Mouse (Mus musculus): ENCODE measurements around the gene Rgma. TPM values are rescaled to one million over a fixed set of nuclear protein-coding genes. Genes with fewer than 3 reads are reported as not detected.

Rgma gene
- polyA plus RNA-seq, 1 experiment from 2014 or later, result 40.5 TPM

- WGBS, result 89% methylated on average over 2 of the region's 2 CpGs
- H3K4me2 ChIP-seq (ENCODE audit: low read depth, low read length, severe bottlenecking), result no peak overlapping the region
- H3K9ac ChIP-seq (ENCODE audit: low read length), result no peak overlapping the region
- DNase-seq (ENCODE audit: low spot score), result no peak
- no peaks in the 10 kb centered on the region for H3K27me3 ChIP-seq (ENCODE audit: control insufficient read depth, insufficient read depth, low read length)
- no peak for ATAC-seq (replicated peaks; ENCODE audit: low FRiP score)
- H3K27ac ChIP-seq (ENCODE audit: low read depth, low read length), result no peak overlapping the region
- peaks cover 8% of the 10 kb centered on the region; the same call in 1 of the 2 replicates for H3K4me1 ChIP-seq (replicated peaks; ENCODE audit: control insufficient read depth, insufficient read depth, low read length)
- no peaks in the 10 kb centered on the region for H3K9me3 ChIP-seq (ENCODE audit: control insufficient read depth, low read length)
- no peak overlapping the region for H3K4me3 ChIP-seq (ENCODE audit: low read depth, low read length)
- H3K36me3 ChIP-seq (ENCODE audit: control insufficient read depth, insufficient read depth, low read length), result no peaks in the 10 kb centered on the region
These were observed 17.7 kb upstream of the Rgma start for GRCm38 (mm10) chr7:73357626-73358025.

- no peak for DNase-seq (ENCODE audit: low spot score)
- Histone ChIP-seq H3K4me2 (ENCODE audit: low read depth, low read length, severe bottlenecking) (no peak overlapping the region), H3K9ac (ENCODE audit: low read length) (no peak overlapping the region), H3K4me3 (ENCODE audit: low read depth, low read length) (no peak overlapping the region), H3K27me3 (ENCODE audit: control insufficient read depth, insufficient read depth, low read length) (no peaks in the 10 kb centered on the region), H3K4me1 (replicated peaks; ENCODE audit: control insufficient read depth, insufficient read depth, low read length) (no peaks in the 10 kb centered on the region), H3K36me3 (ENCODE audit: control insufficient read depth, insufficient read depth, low read length) (no peaks in the 10 kb centered on the region), H3K27ac (ENCODE audit: low read depth, low read length) (no peak overlapping the region), H3K9me3 (ENCODE audit: control insufficient read depth, low read length) (no peaks in the 10 kb centered on the region)
- no peak for ATAC-seq (replicated peaks; ENCODE audit: low FRiP score)
- WGBS, result 82% methylated on average over 4 of the region's 4 CpGs
These were observed 9.8 kb upstream of the Rgma start for GRCm38 (mm10) chr7:73365511-73365910.

- 74% methylated on average over 7 of the region's 7 CpGs for WGBS
- Histone ChIP-seq H3K9ac (ENCODE audit: low read length) (no peak overlapping the region), H3K27ac (ENCODE audit: low read depth, low read length) (no peak overlapping the region), H3K4me3 (ENCODE audit: low read depth, low read length) (no peak overlapping the region), H3K9me3 (ENCODE audit: control insufficient read depth, low read length) (no peaks in the 10 kb centered on the region), H3K27me3 (ENCODE audit: control insufficient read depth, insufficient read depth, low read length) (no peaks in the 10 kb centered on the region), H3K4me1 (replicated peaks; ENCODE audit: control insufficient read depth, insufficient read depth, low read length) (no peaks in the 10 kb centered on the region), H3K36me3 (ENCODE audit: control insufficient read depth, insufficient read depth, low read length) (no peaks in the 10 kb centered on the region), H3K4me2 (ENCODE audit: low read depth, low read length, severe bottlenecking) (no peak overlapping the region)
- ATAC-seq (replicated peaks; ENCODE audit: low FRiP score) (no peak), DNase-seq (ENCODE audit: low spot score) (no peak)
These were observed 9.3 kb upstream of the Rgma start for GRCm38 (mm10) chr7:73365965-73366364.

- H3K9me3 ChIP-seq (ENCODE audit: control insufficient read depth, low read length), result no peaks in the 10 kb centered on the region
- 91% methylated on average over 10 of the region's 10 CpGs for WGBS
- H3K4me1 ChIP-seq (replicated peaks; ENCODE audit: control insufficient read depth, insufficient read depth, low read length), result peaks cover 9% of the 10 kb centered on the region; the same call in 1 of the 2 replicates
- no peak overlapping the region for H3K27ac ChIP-seq (ENCODE audit: low read depth, low read length)
- H3K27me3 ChIP-seq (ENCODE audit: control insufficient read depth, insufficient read depth, low read length), result no peaks in the 10 kb centered on the region
- DNase-seq (ENCODE audit: low spot score) (no peak), ATAC-seq (replicated peaks; ENCODE audit: low FRiP score) (no peak)
- H3K9ac ChIP-seq (ENCODE audit: low read length), result no peak overlapping the region
- H3K36me3 ChIP-seq (ENCODE audit: control insufficient read depth, insufficient read depth, low read length), result no peaks in the 10 kb centered on the region
- no peak overlapping the region for H3K4me2 ChIP-seq (ENCODE audit: low read depth, low read length, severe bottlenecking)
- H3K4me3 ChIP-seq (ENCODE audit: low read depth, low read length), result no peak overlapping the region
These were observed 7.4 kb upstream of the Rgma start for GRCm38 (mm10) chr7:73367681-73368464.

GRCm38 (mm10) chr7:73369992-73370391 is 5.3 kb upstream of the Rgma start:
- Histone ChIP-seq H3K9ac (ENCODE audit: low read length) (no peak overlapping the region), H3K4me1 (replicated peaks; ENCODE audit: control insufficient read depth, insufficient read depth, low read length) (peaks cover 15% of the 10 kb centered on the region; the same call in 1 of the 2 replicates), H3K27ac (ENCODE audit: low read depth, low read length) (no peak overlapping the region), H3K36me3 (ENCODE audit: control insufficient read depth, insufficient read depth, low read length) (no peaks in the 10 kb centered on the region), H3K27me3 (ENCODE audit: control insufficient read depth, insufficient read depth, low read length) (peaks cover 4% of the 10 kb centered on the region; the same call in 1 of the 2 replicates), H3K9me3 (ENCODE audit: control insufficient read depth, low read length) (no peaks in the 10 kb centered on the region), H3K4me2 (ENCODE audit: low read depth, low read length, severe bottlenecking) (no peak overlapping the region), H3K4me3 (ENCODE audit: low read depth, low read length) (no peak overlapping the region)
- no peak for ATAC-seq (replicated peaks; ENCODE audit: low FRiP score)
- WGBS, result 94% methylated on average over 4 of the region's 4 CpGs
- no peak for DNase-seq (ENCODE audit: low spot score)

- H3K4me3 ChIP-seq (ENCODE audit: low read depth, low read length), result peak overlapping the region; percentile 20
- DNase-seq (ENCODE audit: low spot score), result no peak
- ATAC-seq (replicated peaks; ENCODE audit: low FRiP score), result no peak
- peak overlapping the region; percentile 63 for H3K4me2 ChIP-seq (ENCODE audit: low read depth, low read length, severe bottlenecking)
- no peaks in the 10 kb centered on the region for H3K9me3 ChIP-seq (ENCODE audit: control insufficient read depth, low read length)
- peak overlapping the region; percentile 54 for H3K9ac ChIP-seq (ENCODE audit: low read length)
- H3K4me1 ChIP-seq (replicated peaks; ENCODE audit: control insufficient read depth, insufficient read depth, low read length), result peaks cover 15% of the 10 kb centered on the region; the same call in 1 of the 2 replicates
- H3K27ac ChIP-seq (ENCODE audit: low read depth, low read length), result no peak overlapping the region
- WGBS, result 54% methylated on average over 10 of the region's 10 CpGs
- H3K27me3 ChIP-seq (ENCODE audit: control insufficient read depth, insufficient read depth, low read length), result peaks cover 4% of the 10 kb centered on the region; the same call in 1 of the 2 replicates
- no peaks in the 10 kb centered on the region for H3K36me3 ChIP-seq (ENCODE audit: control insufficient read depth, insufficient read depth, low read length)
These were observed 3.6 kb upstream of the Rgma start for GRCm38 (mm10) chr7:73371587-73372321.

- H3K4me1 ChIP-seq (replicated peaks; ENCODE audit: control insufficient read depth, insufficient read depth, low read length), result peaks cover 15% of the 10 kb centered on the region; the same call in 1 of the 2 replicates
- peak overlapping the region; percentile 63 for H3K4me2 ChIP-seq (ENCODE audit: low read depth, low read length, severe bottlenecking)
- H3K4me3 ChIP-seq (ENCODE audit: low read depth, low read length), result peak overlapping the region; percentile 20
- ATAC-seq (replicated peaks; ENCODE audit: low FRiP score) (no peak), DNase-seq (ENCODE audit: low spot score) (peak; percentile 72)
- H3K9me3 ChIP-seq (ENCODE audit: control insufficient read depth, low read length), result no peaks in the 10 kb centered on the region
- peaks cover 4% of the 10 kb centered on the region; the same call in 1 of the 2 replicates for H3K27me3 ChIP-seq (ENCODE audit: control insufficient read depth, insufficient read depth, low read length)
- H3K9ac ChIP-seq (ENCODE audit: low read length), result peak overlapping the region; percentile 54
- H3K36me3 ChIP-seq (ENCODE audit: control insufficient read depth, insufficient read depth, low read length), result no peaks in the 10 kb centered on the region
- 3% methylated on average over 29 of the region's 29 CpGs for WGBS
- no peak overlapping the region for H3K27ac ChIP-seq (ENCODE audit: low read depth, low read length)
These were observed 2.8 kb upstream of the Rgma start for GRCm38 (mm10) chr7:73372352-73372970.

- Histone ChIP-seq H3K4me3 (ENCODE audit: low read depth, low read length) (peak overlapping the region; percentile 76), H3K9ac (ENCODE audit: low read length) (peak overlapping the region; percentile 95), H3K27me3 (ENCODE audit: control insufficient read depth, insufficient read depth, low read length) (peaks cover 4% of the 10 kb centered on the region; the same call in 1 of the 2 replicates), H3K27ac (ENCODE audit: low read depth, low read length) (peak overlapping the region; percentile 86; the same call in 1 of the 2 replicates), H3K4me2 (ENCODE audit: low read depth, low read length, severe bottlenecking) (peak overlapping the region; percentile 88), H3K4me1 (replicated peaks; ENCODE audit: control insufficient read depth, insufficient read depth, low read length) (peaks cover 29% of the 10 kb centered on the region), H3K36me3 (ENCODE audit: control insufficient read depth, insufficient read depth, low read length) (no peaks in the 10 kb centered on the region), H3K9me3 (ENCODE audit: control insufficient read depth, low read length) (no peaks in the 10 kb centered on the region)
- peak; percentile 77 for ATAC-seq (replicated peaks; ENCODE audit: low FRiP score)
- DNase-seq (ENCODE audit: low spot score), result peak; percentile 81
- 2% methylated on average over 14 of the region's 14 CpGs for WGBS
These were observed 582 bp upstream of the Rgma start for GRCm38 (mm10) chr7:73374727-73375126.
